Mouse (Mus musculus) thymus, postnatal 25 days (tissue): ENCODE data around the gene Mnd1.

Experiments
- DNase-seq: peaks from one replicate; pipeline ENCODE4 v3.0.0; 2022

Mnd1 gene

GRCm38 (mm10) chr3:84086337-84086736, 69.2 kb downstream of the Mnd1 start:
- no peak for DNase-seq

GRCm38 (mm10) chr3:84085429-84085828, 70.2 kb downstream of the Mnd1 start:
- no peak for DNase-seq

- no peak for DNase-seq
These were observed 74.3 kb downstream of the Mnd1 start for GRCm38 (mm10) chr3:84081208-84081722.

- no peak for DNase-seq
These were observed 75.5 kb downstream of the Mnd1 start for GRCm38 (mm10) chr3:84080074-84080473.

- no peak for DNase-seq
These were observed 78.1 kb downstream of the Mnd1 start for GRCm38 (mm10) chr3:84077505-84077904.

GRCm38 (mm10) chr3:84076543-84077332, 78.8 kb downstream of the Mnd1 start:
- no peak for DNase-seq

- DNase-seq: no peak
These were observed 80.1 kb downstream of the Mnd1 start for GRCm38 (mm10) chr3:84075516-84075915.

- DNase-seq: no peak
These were observed 80.8 kb downstream of the Mnd1 start for GRCm38 (mm10) chr3:84074777-84075176.

- no peak for DNase-seq
These were observed 83.9 kb downstream of the Mnd1 start for GRCm38 (mm10) chr3:84071641-84072040.

- DNase-seq: no peak
These were observed 84.8 kb downstream of the Mnd1 start for GRCm38 (mm10) chr3:84070811-84071210.

- peak; percentile 30 for DNase-seq
These were observed 86.5 kb downstream of the Mnd1 start for GRCm38 (mm10) chr3:84068831-84069709.

GRCm38 (mm10) chr3:84065825-84066224, 89.8 kb downstream of the Mnd1 start:
- peak; percentile 57 for DNase-seq

- DNase-seq: no peak
These were observed 92.1 kb downstream of the Mnd1 start for GRCm38 (mm10) chr3:84063369-84063914.

- DNase-seq: no peak
These were observed 93.8 kb downstream of the Mnd1 start for GRCm38 (mm10) chr3:84061523-84062453.

- no peak for DNase-seq
These were observed 94.6 kb downstream of the Mnd1 start for GRCm38 (mm10) chr3:84060946-84061345.

- DNase-seq: no peak
These were observed 95.5 kb downstream of the Mnd1 start for GRCm38 (mm10) chr3:84060128-84060527.

GRCm38 (mm10) chr3:84059676-84060075, 95.9 kb downstream of the Mnd1 start:
- DNase-seq: no peak

GRCm38 (mm10) chr3:84059261-84059660, 96.3 kb downstream of the Mnd1 start:
- DNase-seq: no peak

GRCm38 (mm10) chr3:84048729-84049175, 106.8 kb downstream of the Mnd1 start:
- DNase-seq: no peak

- DNase-seq: no peak
These were observed 109.4 kb downstream of the Mnd1 start for GRCm38 (mm10) chr3:84046206-84046605.

- no peak for DNase-seq
These were observed 113.8 kb downstream of the Mnd1 start for GRCm38 (mm10) chr3:84041739-84042138.

- no peak for DNase-seq
These were observed 115.0 kb downstream of the Mnd1 start for GRCm38 (mm10) chr3:84040476-84041082.
